Mouse (Mus musculus) 3T3-L1 (cell line): ENCODE results near the gene Ropn1l.

Source experiments
- DNase-seq: peaks from one replicate; pipeline ENCODE4 v3.0.0-alpha.2; 2015; ENCODE audit warnings: low read depth, low spot score

Gene Ropn1l

DNA sequence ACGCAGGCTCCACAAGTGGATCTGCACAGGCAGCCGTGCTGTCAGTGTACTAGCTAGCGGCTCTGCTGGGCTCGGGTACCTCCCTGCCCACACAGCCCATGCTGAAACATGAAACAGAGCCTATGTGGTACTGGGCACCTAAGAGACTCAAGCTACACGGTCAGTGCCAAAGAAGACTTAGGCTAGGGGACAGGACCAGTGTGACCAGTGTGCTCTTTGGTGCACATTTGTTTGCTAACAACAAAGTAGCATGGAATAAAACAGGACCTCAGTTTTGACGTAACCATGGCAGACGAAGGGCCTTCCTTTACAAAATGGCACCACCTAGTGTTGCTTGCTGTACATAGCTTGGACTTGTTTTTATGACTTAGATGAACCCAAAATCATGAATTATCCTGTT lies 6.4 kb downstream of the Ropn1l start:
- peak; percentile 66 for DNase-seq

DNA sequence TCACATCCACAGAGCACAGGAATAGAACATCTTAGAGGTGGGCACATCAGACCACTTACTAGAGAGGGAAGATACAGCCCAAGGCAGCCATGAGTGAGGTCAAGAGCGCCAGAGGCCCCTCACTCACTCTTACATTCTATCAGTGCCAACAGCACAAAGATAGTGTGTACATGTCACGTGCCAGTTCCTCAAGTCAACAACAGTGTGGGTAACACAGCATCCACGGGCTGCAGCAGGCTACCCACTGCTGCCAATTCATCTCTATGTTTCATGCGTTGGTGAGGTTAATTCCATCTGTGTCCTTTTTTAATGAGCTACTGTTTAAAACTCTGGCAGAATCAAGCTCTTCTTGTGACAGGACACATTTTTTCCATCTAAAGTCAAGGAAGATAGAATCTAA lies 10.8 kb downstream of the Ropn1l start:
- no peak for DNase-seq

DNA sequence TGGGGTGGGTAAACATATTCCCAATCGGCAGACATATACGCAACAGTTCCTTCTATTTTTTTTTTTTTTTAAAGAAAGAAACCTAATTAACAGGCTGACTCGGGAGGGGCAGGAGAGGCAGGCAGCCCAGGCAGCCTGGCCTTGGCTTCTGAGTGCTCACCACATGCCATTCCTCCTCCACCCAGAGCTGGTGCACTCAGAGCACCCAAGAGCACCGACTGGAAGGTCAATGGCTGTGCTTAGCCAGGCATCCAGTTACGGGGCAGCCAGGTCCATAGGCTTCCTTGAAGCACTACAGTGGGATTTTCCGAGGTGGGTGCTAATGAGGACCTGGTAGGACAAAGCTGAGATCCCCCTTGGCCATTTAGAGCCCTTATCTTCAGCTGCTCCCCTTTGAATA lies 11.5 kb downstream of the Ropn1l start:
- DNase-seq, result no peak

DNA sequence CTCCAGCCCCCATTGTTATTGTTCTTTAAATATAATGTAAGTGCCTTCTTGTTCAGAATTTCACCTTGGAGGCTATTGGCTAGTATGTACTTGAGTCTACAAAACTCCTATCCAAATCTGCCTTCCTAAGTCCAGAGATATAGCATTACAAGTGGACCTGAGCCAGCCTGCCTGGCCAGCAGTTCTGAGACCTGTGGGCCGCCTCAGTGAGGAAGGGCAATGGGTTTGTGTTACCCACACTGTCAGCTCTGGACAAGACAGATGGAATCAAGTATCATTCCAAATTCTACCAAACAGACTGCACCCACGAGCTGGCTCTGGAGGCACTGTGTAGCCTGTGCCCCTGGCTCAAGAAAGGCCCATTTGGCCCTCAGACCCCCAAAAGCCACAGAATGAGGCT lies 16.7 kb downstream of the Ropn1l start:
- DNase-seq, result no peak

DNA sequence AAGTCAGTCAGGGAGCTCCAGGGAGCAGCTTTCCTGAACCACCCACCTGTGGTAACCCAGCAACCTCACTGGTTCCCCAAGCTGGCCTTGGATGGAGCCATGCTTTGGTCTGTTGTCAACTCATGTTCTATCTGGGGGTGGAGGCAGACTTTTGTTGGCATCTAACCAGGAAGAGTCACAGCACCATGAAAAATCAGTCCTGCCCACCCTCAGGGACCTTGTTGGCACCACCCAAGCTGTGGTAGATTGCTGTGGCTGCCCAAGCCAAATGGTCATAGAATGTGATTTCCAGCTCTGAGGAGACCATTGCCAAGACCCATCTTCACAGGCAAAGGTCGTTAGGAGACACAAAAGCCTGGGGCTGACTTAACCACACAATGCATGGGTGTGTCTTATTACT lies 17.5 kb downstream of the Ropn1l start:
- DNase-seq, result no peak

DNA sequence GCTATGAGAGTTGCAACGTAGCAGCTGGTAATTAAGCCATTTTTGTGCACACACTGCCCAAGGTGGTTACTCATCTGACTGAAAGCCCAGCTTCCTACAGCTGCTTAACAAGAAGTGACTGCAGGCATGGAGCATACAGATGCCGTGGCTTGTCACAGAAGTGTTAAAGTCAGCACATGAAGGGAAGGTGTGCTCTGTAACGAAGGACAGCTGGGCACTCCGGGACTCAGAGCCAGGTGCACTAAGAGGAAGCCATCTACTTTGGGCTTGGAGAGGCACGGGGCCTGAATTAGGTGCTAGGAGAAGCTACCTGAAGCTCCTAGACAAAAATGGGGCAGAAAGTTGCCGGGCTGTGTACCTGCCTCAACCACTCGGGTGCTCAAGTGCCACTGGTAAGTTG lies 19.8 kb downstream of the Ropn1l start:
- no peak for DNase-seq

- DNase-seq, result no peak
These were observed 21.7 kb downstream of the Ropn1l start for GRCm38 (mm10) chr15:31431847-31432246.

GRCm38 (mm10) chr15:31430014-31430413 lies 23.5 kb downstream of the Ropn1l start:
- no peak for DNase-seq

- no peak for DNase-seq
These were observed 24.1 kb downstream of the Ropn1l start for GRCm38 (mm10) chr15:31429429-31429828.

DNA sequence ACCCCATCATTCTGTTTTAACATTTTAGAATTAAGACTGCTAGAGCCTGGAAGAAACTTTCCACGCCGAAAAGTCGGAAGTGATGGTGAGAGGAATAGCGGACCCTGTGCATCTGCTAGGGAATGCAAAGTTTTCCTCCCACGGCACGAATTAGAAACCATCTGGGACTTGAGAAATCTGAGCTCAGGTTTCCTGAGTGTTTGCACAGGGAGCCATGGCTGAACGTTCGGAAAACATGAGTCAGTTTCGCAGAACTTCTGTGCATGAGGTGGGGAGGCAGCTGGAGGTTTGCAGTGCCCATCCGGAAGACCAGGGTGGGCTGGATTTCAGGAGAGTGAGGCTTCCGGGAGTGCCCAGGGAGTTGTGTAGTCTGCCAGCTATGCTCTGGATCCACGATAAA lies 25.0 kb downstream of the Ropn1l start:
- DNase-seq, result peak; percentile 34

GRCm38 (mm10) chr15:31427390-31427789 lies 26.1 kb downstream of the Ropn1l start:
- DNase-seq, result no peak

GRCm38 (mm10) chr15:31426066-31426706 lies 27.4 kb downstream of the Ropn1l start:
- peak; percentile 25 for DNase-seq

DNA sequence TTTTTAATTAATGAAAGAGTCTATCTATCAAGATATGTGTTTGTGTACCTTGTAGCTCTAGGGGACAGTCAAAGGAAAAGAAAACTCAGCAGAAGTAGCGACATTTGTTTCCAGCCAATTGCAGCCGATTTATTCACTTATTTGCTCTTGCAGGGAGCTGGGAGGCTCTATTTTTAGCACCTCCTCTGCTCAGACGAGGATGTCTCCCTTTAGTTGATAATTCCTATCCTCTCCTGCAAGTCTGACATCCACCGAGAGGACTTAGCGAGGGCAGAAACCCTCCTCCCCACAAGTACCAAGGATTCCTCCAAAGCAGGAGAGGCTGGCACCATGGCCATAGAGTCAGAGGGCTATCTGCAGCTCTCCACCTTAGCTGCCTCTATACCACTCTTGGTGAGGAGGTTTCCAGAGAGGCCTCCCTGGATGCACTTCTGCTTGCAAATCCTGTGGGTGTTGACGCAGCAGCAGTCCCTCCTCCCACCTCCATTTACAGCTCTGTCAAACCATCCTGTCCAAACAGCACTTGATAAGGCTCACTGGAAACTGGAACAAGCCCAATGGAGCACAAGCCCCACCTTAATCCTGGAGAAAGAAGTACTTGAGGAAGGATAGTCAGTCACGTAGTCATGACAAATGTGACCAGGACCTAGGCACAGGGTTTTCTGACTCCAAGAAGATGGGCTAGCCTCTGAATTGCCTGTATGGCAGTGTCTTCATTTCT lies 30.7 kb downstream of the Ropn1l start:
- DNase-seq, result no peak

DNA sequence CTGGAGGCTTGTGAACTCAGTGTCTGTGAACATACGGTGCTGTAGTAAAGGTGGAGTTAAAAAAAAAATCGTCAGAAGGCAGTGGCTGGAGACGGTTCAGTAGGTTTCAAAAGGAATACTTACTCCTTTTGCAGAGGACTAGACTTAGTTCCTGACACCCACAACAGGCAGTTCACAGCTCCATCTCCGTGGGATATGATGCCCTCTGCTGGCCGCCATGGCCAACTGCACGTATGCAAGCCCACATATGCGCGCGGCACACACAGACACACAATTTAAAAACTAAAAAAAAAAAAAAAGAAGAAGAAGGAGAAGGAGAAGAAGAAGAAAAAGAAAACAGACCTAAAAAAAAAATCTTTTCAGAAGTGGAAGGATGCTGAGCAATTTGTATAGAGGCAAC lies 34.5 kb downstream of the Ropn1l start:
- DNase-seq, result no peak

- DNase-seq, result no peak
These were observed 34.9 kb downstream of the Ropn1l start for GRCm38 (mm10) chr15:31418686-31419024.

GRCm38 (mm10) chr15:31417796-31418685 lies 35.5 kb downstream of the Ropn1l start:
- no peak for DNase-seq

DNA sequence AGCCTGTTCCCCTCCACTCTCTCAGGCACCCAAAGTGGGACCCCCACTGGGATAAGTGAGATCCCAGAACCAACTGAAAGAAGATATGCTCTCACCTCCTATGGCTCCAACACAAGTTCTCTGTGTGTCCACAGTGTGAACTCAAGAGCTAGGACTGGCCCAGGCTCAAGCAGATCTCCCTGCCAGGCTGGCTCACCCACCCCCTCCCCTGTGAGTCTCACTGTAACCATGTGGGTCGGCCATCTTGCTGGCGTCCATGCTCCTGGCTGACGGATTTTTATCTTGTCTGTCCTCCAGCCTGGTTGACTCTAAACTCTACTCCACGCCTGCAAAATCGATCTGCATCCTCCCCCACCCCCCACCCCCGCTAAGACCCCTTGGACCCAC lies 36.1 kb downstream of the Ropn1l start:
- DNase-seq, result no peak

DNA sequence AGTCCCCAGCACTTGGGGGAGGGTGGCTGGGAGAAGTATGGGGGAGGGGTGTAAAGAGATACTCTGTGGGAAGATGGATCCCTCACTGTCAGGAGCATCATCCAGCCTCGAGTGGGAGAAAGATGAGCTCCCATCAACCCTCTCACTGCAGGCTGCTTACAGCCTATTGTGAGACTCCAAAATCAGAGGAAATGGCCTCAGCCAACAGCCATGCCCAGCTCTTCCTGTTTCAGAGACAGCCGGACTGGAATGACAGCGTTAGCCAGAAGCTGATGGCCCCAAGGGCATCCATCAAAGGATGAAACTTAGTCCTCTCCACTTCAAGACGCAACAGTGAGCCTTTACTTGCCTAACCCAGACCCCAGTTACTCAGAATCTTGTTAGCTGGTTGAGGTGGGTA lies 38.4 kb downstream of the Ropn1l start:
- no peak for DNase-seq

GRCm38 (mm10) chr15:31414179-31414898 lies 39.2 kb downstream of the Ropn1l start:
- no peak for DNase-seq

DNA sequence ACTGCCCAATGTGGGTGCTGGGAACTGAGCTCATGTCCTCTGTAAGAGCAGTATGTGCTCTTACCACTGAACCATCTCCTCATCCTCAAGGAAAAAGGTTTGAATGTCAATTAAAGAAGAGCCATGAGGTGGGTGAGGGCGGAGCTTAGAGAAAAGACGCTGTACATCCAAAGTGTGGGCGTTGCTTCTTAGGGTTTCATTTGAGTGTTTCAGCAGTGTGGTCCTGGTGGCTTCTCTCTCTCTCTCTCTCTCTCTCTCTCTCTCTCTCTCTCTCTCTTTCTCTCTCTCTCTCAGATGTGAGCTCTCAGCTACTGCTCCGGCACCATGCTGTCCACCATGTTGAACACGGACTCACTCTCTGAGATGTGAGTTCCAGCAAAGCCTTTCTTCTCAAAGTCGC lies 39.9 kb downstream of the Ropn1l start:
- DNase-seq, result no peak

DNA sequence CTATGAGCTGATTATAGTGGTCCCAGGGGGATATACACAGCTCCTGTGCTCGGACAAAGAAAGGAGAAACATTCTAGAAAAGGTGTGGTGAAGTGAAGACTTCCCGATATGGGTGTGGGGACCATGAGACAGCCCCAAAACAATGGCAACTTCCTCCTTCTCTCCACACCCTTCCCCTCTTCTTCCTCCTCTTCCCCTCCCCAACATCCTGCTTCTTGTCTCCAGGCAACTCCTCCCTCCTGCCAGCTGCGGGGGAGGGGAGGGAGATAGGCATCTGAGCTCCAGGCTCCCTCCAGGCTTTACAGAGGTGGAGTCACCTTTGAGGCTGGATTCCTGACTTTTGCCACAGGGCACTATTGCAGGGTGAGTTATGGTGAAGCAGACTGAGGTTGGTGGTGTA lies 40.6 kb downstream of the Ropn1l start:
- DNase-seq, result no peak

- no peak for DNase-seq
These were observed 41.1 kb downstream of the Ropn1l start for GRCm38 (mm10) chr15:31412436-31412835.
